Mouse (Mus musculus) MEL-GATA-1-ER (cell line): ENCODE data around the gene Plxnb2.

Experiments
- DNase-seq: peaks from one replicate; pipeline ENCODE4 v3.0.0-alpha.2; 2012; ENCODE audit warnings: low read depth; ENCODE audit errors: extremely low read depth

Gene Plxnb2

GRCm38 (mm10) chr15:89149271-89150040, 31.1 kb downstream of the Plxnb2 start, which contains the start of gene Mapk11:
Gene Mapk11, minus strand, starts transcription at chr15:89149628.
- DNase-seq, result no peak

GRCm38 (mm10) chr15:89148496-89149270, 31.9 kb downstream of the Plxnb2 start:
- no peak for DNase-seq

- no peak for DNase-seq
Measured at GRCm38 (mm10) chr15:89147895-89148294, 32.7 kb downstream of the Plxnb2 start.

GRCm38 (mm10) chr15:89147456-89147855, 33.1 kb downstream of the Plxnb2 start:
- DNase-seq, result no peak

GRCm38 (mm10) chr15:89147024-89147423, 33.6 kb downstream of the Plxnb2 start:
- DNase-seq, result no peak

- no peak for DNase-seq
Measured at GRCm38 (mm10) chr15:89146537-89146936, 34.1 kb downstream of the Plxnb2 start.

GRCm38 (mm10) chr15:89145813-89146350, 34.7 kb downstream of the Plxnb2 start:
- DNase-seq, result no peak

- no peak for DNase-seq
Measured at GRCm38 (mm10) chr15:89144965-89145364, 35.6 kb downstream of the Plxnb2 start.

- no peak for DNase-seq
Measured at GRCm38 (mm10) chr15:89143134-89143533, 37.5 kb downstream of the Plxnb2 start.

GRCm38 (mm10) chr15:89141905-89142304, 38.7 kb downstream of the Plxnb2 start:
- DNase-seq, result no peak

- DNase-seq, result no peak
Measured at GRCm38 (mm10) chr15:89141443-89141842, 39.1 kb downstream of the Plxnb2 start.

- no peak for DNase-seq
Measured at GRCm38 (mm10) chr15:89140659-89141252, 39.8 kb downstream of the Plxnb2 start, which contains the start of gene Mapk12. Gene Mapk12, minus strand, starts transcription at chr15:89140703.

- DNase-seq, result no peak
Measured at GRCm38 (mm10) chr15:89140048-89140658, 40.4 kb downstream of the Plxnb2 start.

GRCm38 (mm10) chr15:89138531-89138930, 42.1 kb downstream of the Plxnb2 start:
- no peak for DNase-seq

GRCm38 (mm10) chr15:89138046-89138405, 42.6 kb downstream of the Plxnb2 start:
- DNase-seq, result no peak

- no peak for DNase-seq
Measured at GRCm38 (mm10) chr15:89137378-89138045, 43.1 kb downstream of the Plxnb2 start.

GRCm38 (mm10) chr15:89136461-89137155, 44.0 kb downstream of the Plxnb2 start:
- DNase-seq, result no peak

- no peak for DNase-seq
Measured at GRCm38 (mm10) chr15:89131316-89131715, 49.3 kb downstream of the Plxnb2 start.

- no peak for DNase-seq
Measured at GRCm38 (mm10) chr15:89130245-89130644, 50.3 kb downstream of the Plxnb2 start.
